Mouse (Mus musculus) megakaryocyte progenitor cell, adult 5-6 weeks (primary cell): ENCODE results near the gene Rnaset2a. TPM values are rescaled to one million over a fixed set of nuclear protein-coding genes. Genes with fewer than 3 reads are reported as not detected.

Experiments used
- total RNA-seq, 2 experiments: library from RNA; stranded (forward) in 1 of 2; stranded (reverse) in 1 of 2; fragments of 157-497, 149-512 nt in 1 of 2; fragments of 200-1000 nt in 1 of 2; gene quantifications; 2 replicates each; pipeline versions ENCODE4 v1.2.3 to v1.2.4; 2015 to 2017

Rnaset2a gene
- total RNA-seq, 2 experiments from 2014 or later, result 72.3 to 73.9 TPM

Other genes with a start within 250 kb of the Rnaset2a start
- 24.1 and 30.4 TPM in 2 replicates for gene Tagap, start 222.1 kb downstream of the Rnaset2a start, total RNA-seq (2015)
- 16.3 and 26.6 TPM in 2 replicates for gene Tagap, start 222.1 kb downstream of the Rnaset2a start, total RNA-seq (2017)
- gene Rsph3a, start 202.5 kb downstream of the Rnaset2a start, total RNA-seq (2015), result 33.0 and 46.8 TPM in 2 replicates
- 31.1 and 37.6 TPM in 2 replicates for gene Rsph3a, start 202.5 kb downstream of the Rnaset2a start, total RNA-seq (2017)
- gene Gm49673, start 309 bp downstream of the Rnaset2a start, total RNA-seq (2015), result not detected in 2 replicates
- gene Gm49673, start 309 bp downstream of the Rnaset2a start, total RNA-seq (2017), result not detected in 2 replicates
- 44.8 and 47.1 TPM in 2 replicates for gene Fgfr1op, start 17.4 kb upstream of the Rnaset2a start, total RNA-seq (2015)
- gene Fgfr1op, start 17.4 kb upstream of the Rnaset2a start, total RNA-seq (2017), result 49.2 and 57.0 TPM in 2 replicates
- not detected in 2 replicates for gene Ccr6, start 87.9 kb upstream of the Rnaset2a start, total RNA-seq (2015)
- gene Ccr6, start 87.9 kb upstream of the Rnaset2a start, total RNA-seq (2017), result not detected in 2 replicates
- gene Mpc1, start 134.8 kb upstream of the Rnaset2a start, total RNA-seq (2015), result 234 and 269 TPM in 2 replicates
- gene Mpc1, start 134.8 kb upstream of the Rnaset2a start, total RNA-seq (2017), result 143 and 175 TPM in 2 replicates
- 150 and 173 TPM in 2 replicates for gene Sft2d1, start 163.0 kb upstream of the Rnaset2a start, total RNA-seq (2015)
- 35.1 and 47.8 TPM in 2 replicates for gene Sft2d1, start 163.0 kb upstream of the Rnaset2a start, total RNA-seq (2017)
- 0.12 and 0.22 TPM in 2 replicates for gene Prr18, start 189.4 kb upstream of the Rnaset2a start, total RNA-seq (2015)
- not detected in 2 replicates for gene Prr18, start 189.4 kb upstream of the Rnaset2a start, total RNA-seq (2017)
- not detected in 2 replicates for gene T2, start 207.9 kb upstream of the Rnaset2a start, total RNA-seq (2015)
- gene T2, start 207.9 kb upstream of the Rnaset2a start, total RNA-seq (2017), result not detected in 2 replicates